Mouse (Mus musculus) midbrain, embryonic 12.5 days (tissue): ENCODE data around the gene Xirp1. TPM values are rescaled to one million over a fixed set of nuclear protein-coding genes. Genes with fewer than 3 reads are reported as not detected.

ENCODE experiments used
- ATAC-seq: fragments of 200-750 bp; cut with Nextera tagmentation; 2 replicates; pipeline ENCODE4 v1.8.0; 2017; ENCODE audit warnings: low read depth, moderate TSS enrichment, moderate library complexity; ENCODE audit not compliant: low FRiP score
- H3K27ac ChIP-seq: fragments of 300-500 bp; sonication (generic); replicated peaks from 2 replicates; pipeline ENCODE4 v1.5.1; 2016; ENCODE audit warnings: mild to moderate bottlenecking
- H3K27me3 ChIP-seq: fragments of 300-500 bp; sonication (generic); 2 replicates; pipeline ENCODE4 v1.6.1; 2016; ENCODE audit warnings: mild to moderate bottlenecking
- H3K36me3 ChIP-seq: fragments of 300-500 bp; sonication (generic); 2 replicates; pipeline ENCODE4 v1.6.1; 2016
- H3K4me1 ChIP-seq: fragments of 300-500 bp; sonication (generic); 2 replicates; pipeline ENCODE4 v1.6.1; 2016
- H3K4me2 ChIP-seq: fragments of 300-500 bp; sonication (generic); replicated peaks from 2 replicates; pipeline ENCODE4 v1.6.1; 2016; ENCODE audit warnings: mild to moderate bottlenecking, moderate library complexity
- H3K4me3 ChIP-seq: fragments of 300-500 bp; sonication (generic); 2 replicates; pipeline ENCODE4 v1.5.1; 2016; ENCODE audit warnings: mild to moderate bottlenecking
- H3K9ac ChIP-seq: fragments of 300-500 bp; sonication (generic); replicated peaks from 2 replicates; pipeline ENCODE4 v1.6.1; 2016; ENCODE audit warnings: mild to moderate bottlenecking, moderate library complexity
- H3K9me3 ChIP-seq: fragments of 300-500 bp; sonication (generic); 2 replicates; pipeline ENCODE4 v1.6.1; 2016; ENCODE audit warnings: mild to moderate bottlenecking
- WGBS: fragments of 180-500 bp; shearing (Covaris S2); methylation state at CpG from one replicate; pipeline ENCODE4 v1.1.7; 2016; 5-methylcytosine and 5-hydroxymethylcytosine counted together
- polyA plus RNA-seq: library from polyadenylated mRNA; unstranded; fragments of >200 nt; fragmentation: Nextera tagmentation; extraction: Ambion mirVana; gene quantifications from 2 replicates; pipeline ENCODE4 v1.2.1, GENCODE M21; 2016

Gene Xirp1
- polyA plus RNA-seq, 1 experiment from 2014 or later: not detected

GRCm38 (mm10) chr9:119983585-119984535 lies 39.5 kb downstream of the Xirp1 start:
- H3K9ac ChIP-seq: peak overlapping the region; percentile 52
- peak overlapping the region; percentile 85 for H3K4me2 ChIP-seq
- peaks cover 46% of the 10 kb centered on the region for H3K27me3 ChIP-seq
- peak overlapping the region; percentile 57 for H3K4me3 ChIP-seq
- H3K9me3 ChIP-seq: no peaks in the 10 kb centered on the region
- peaks cover 40% of the 10 kb centered on the region for H3K4me1 ChIP-seq
- under 1% methylated on average over 66 of the region's 79 CpGs for WGBS
- H3K36me3 ChIP-seq: no peaks in the 10 kb centered on the region
- ATAC-seq: peak; percentile 80
- H3K27ac ChIP-seq: no peak overlapping the region

DNA sequence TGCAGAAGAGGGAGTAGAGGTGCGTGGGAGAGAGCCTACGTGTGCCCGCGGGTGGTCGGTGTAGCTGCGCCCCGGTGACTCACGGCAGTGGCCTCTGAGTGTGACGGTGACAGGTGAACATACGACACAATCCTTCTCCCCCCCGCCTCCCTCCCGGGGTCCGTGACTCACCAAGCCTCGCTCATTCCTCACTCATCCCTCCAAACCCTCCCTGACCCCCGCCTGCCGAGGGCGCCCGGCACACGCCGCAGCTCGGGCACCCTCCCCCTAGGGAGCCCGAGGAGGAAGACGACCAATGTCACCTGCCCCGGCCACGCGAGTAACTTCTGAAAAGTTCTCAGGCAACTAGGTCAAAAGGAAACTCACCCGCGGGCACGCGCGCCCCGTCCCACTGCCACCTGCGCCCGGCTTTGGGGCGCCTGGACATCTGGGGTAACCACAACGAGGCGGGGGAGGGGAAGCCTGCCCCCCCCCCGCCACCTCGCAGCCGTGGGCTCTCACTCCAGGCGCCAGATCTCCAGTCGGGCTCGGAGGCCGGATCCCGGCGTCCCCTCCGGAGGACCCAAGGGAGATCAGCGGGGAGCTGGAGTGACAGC lies 40.3 kb downstream of the Xirp1 start:
- no peaks in the 10 kb centered on the region for H3K36me3 ChIP-seq
- H3K4me1 ChIP-seq: peaks cover 47% of the 10 kb centered on the region
- H3K4me3 ChIP-seq: peak overlapping the region; percentile 57
- no peaks in the 10 kb centered on the region for H3K9me3 ChIP-seq
- H3K9ac ChIP-seq: peak overlapping the region; percentile 52
- H3K27ac ChIP-seq: no peak overlapping the region
- peak; percentile 31; the same call in 1 of the 2 replicates for ATAC-seq
- under 1% methylated on average over 47 of the region's 48 CpGs for WGBS
- peak overlapping the region; percentile 85 for H3K4me2 ChIP-seq
- peaks cover 46% of the 10 kb centered on the region for H3K27me3 ChIP-seq

DNA sequence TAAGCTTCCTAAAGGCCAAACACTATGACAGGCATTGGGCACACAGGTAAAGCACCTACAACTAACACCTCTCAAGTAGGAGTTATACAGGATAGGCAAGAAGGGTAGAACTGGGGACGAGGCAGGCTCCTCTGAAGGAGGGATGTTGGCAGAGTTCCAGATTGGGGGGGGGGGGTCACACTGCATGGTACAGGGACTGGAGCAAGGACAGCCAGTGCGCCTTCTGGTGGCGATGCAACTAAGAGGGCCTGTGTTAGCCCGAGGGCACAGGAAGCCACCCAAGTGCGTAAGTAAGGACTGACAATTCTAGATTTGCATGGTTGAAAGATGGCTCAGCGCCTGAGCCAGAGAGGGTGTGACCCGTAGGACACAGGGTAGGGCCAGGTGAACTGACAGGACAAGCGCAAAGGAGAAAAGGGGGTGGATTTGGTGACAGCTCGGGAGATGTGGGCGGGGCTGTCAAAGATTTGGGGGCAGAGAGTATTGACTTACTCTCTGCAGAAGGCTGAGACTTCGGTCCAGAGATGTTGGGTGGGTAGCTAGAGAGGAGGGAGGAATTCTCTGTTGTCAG lies 41.1 kb downstream of the Xirp1 start:
- Histone ChIP-seq H3K4me1 (peaks cover 54% of the 10 kb centered on the region), H3K9me3 (no peaks in the 10 kb centered on the region), H3K27ac (no peak overlapping the region), H3K36me3 (no peaks in the 10 kb centered on the region), H3K27me3 (peaks cover 43% of the 10 kb centered on the region), H3K9ac (no peak overlapping the region), H3K4me3 (peak overlapping the region; percentile 57), H3K4me2 (peak overlapping the region; percentile 85)
- WGBS: 1% methylated on average over 11 of the region's 11 CpGs
- ATAC-seq: peak; percentile 20; the same call in 1 of the 2 replicates

DNA sequence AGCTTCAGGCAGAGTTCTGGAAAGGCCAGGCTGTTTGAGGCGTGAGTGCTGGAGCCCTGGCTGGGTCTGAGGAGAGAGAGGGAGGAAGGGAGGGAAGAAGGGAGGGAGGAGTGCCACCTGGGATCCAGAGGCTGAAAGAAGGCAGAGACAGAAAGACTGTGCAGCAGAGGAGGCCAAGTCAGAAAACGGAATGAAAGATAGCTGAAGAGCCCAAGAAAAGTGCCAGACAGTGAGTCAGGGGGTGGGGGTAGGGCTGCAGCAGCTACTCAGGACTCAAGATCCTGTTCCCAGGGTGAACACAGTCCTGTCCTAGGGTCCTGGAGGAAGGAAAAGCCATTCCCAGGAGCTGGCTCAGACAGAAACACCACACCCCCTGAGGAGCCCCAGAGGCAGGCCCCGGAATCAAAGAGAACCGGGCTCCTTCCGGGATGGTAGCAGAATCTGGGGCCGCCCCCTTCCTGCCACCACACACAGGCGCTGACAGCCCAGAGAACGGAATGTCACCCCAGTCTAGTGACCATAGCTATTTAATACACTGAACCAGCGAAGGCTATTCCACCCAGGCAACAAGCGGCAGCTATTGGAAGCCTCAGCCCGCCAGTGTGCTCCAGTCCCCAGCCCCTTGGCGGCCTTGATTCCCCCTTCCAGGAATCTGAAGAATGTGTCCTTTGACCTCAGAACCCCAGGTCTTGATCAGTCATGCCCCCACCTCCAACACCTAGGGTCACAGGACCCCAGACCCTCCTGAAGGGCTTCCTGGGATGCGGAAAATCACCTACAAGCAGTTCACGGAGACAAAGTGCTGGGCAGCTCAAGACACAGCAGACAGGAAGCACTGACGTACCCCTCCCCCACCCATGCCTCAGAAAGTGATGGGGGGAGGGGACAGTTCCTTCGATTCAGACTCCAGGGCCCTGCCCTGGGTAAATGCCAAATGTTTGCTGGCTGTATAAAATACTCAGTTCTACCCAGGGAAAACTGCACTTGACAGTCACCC lies 41.9 kb downstream of the Xirp1 start:
- Histone ChIP-seq H3K36me3 (no peaks in the 10 kb centered on the region), H3K27ac (peak overlapping the region; percentile 54), H3K4me1 (peaks cover 58% of the 10 kb centered on the region), H3K4me3 (peak overlapping the region; percentile 26), H3K27me3 (peaks cover 39% of the 10 kb centered on the region), H3K9ac (peak overlapping the region; percentile 28; the same call in 1 of the 2 replicates), H3K9me3 (no peaks in the 10 kb centered on the region), H3K4me2 (peak overlapping the region; percentile 85)
- ATAC-seq: peak; percentile 20; the same call in 1 of the 2 replicates
- WGBS: 2% methylated on average over 16 of the region's 16 CpGs

DNA sequence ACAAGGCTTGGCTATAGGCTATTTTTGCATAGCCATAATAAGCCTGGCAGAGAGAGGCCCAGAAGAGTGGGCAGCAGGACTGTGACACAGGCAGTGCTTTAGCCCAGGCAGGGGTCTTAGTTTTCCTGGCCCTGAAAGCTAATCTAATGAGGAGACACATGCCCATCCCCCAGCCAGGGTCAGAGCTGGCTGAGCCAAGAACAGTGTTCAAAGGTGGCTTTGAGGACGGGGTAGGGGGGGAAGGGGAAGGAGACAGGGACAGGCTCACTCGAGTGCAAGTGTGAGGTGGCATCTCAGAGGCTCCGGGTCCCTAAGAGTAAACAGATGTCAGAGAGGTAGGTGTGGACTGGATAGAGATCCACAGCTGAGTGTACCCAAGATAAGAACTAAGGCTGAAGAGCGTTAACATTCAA lies 42.6 kb downstream of the Xirp1 start:
- Histone ChIP-seq H3K27ac (peak overlapping the region; percentile 54), H3K4me3 (no peak overlapping the region), H3K36me3 (no peaks in the 10 kb centered on the region), H3K4me1 (peaks cover 58% of the 10 kb centered on the region), H3K4me2 (peak overlapping the region; percentile 85), H3K9ac (peak overlapping the region; percentile 28; the same call in 1 of the 2 replicates), H3K27me3 (peaks cover 36% of the 10 kb centered on the region), H3K9me3 (no peaks in the 10 kb centered on the region)
- ATAC-seq: no peak
- WGBS: 4% methylated on average over 4 of the region's 4 CpGs

- no peak overlapping the region for H3K4me2 ChIP-seq
- peaks cover 27% of the 10 kb centered on the region for H3K27me3 ChIP-seq
- no peak overlapping the region for H3K27ac ChIP-seq
- peaks cover 58% of the 10 kb centered on the region for H3K4me1 ChIP-seq
- WGBS: 60% methylated on average over 2 of the region's 2 CpGs
- H3K4me3 ChIP-seq: no peak overlapping the region
- no peaks in the 10 kb centered on the region for H3K36me3 ChIP-seq
- no peaks in the 10 kb centered on the region for H3K9me3 ChIP-seq
- no peak for ATAC-seq
- H3K9ac ChIP-seq: no peak overlapping the region
These were observed 43.6 kb downstream of the Xirp1 start for GRCm38 (mm10) chr9:119979749-119980148.

GRCm38 (mm10) chr9:119978811-119979441 lies 44.5 kb downstream of the Xirp1 start:
- H3K36me3 ChIP-seq: no peaks in the 10 kb centered on the region
- peaks cover 19% of the 10 kb centered on the region for H3K27me3 ChIP-seq
- WGBS: 86% methylated on average over 6 of the region's 6 CpGs
- peaks cover 53% of the 10 kb centered on the region for H3K4me1 ChIP-seq
- no peak for ATAC-seq
- H3K4me3 ChIP-seq: no peak overlapping the region
- H3K27ac ChIP-seq: no peak overlapping the region
- no peak overlapping the region for H3K4me2 ChIP-seq
- no peaks in the 10 kb centered on the region for H3K9me3 ChIP-seq
- H3K9ac ChIP-seq: 0 out of 2 replicates have a peak overlapping the region, but pooled peaks have one; percentile 2

- H3K4me2 ChIP-seq: no peak overlapping the region; the same call in 1 of the 2 replicates
- H3K9me3 ChIP-seq: no peaks in the 10 kb centered on the region
- peaks cover 47% of the 10 kb centered on the region for H3K4me1 ChIP-seq
- H3K36me3 ChIP-seq: no peaks in the 10 kb centered on the region
- H3K4me3 ChIP-seq: no peak overlapping the region
- H3K9ac ChIP-seq: 0 out of 2 replicates have a peak overlapping the region, but pooled peaks have one; percentile 2
- H3K27me3 ChIP-seq: peaks cover 12% of the 10 kb centered on the region
- no peak overlapping the region for H3K27ac ChIP-seq
- no peak for ATAC-seq
- 58% methylated on average over 9 of the region's 9 CpGs for WGBS
These were observed 45.1 kb downstream of the Xirp1 start for GRCm38 (mm10) chr9:119978151-119978810.

DNA sequence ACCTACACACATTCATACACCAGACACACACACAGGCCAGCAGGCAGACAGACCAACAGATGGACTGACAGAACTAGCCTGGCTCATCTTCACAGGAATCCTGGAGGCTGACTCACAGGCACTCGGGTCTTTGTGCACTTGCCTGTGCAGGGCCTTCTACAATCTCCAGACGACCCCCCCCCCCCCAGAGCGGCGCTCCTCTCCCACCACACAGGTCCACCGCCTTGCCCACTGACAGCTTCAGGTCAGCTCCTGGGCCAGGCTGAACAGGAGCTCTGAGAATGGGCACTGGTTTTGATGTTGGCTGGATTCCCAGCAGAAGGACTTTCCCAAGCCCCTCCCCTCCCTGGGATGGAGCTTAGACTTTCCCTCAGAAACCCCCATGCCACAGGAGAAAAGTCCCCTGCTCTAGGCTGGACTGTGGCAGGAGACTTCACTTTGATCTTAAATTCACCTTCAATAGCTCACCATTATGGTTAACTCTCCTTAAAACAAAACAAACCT lies 45.8 kb downstream of the Xirp1 start:
- ATAC-seq: no peak
- Histone ChIP-seq H3K36me3 (no peaks in the 10 kb centered on the region), H3K9me3 (no peaks in the 10 kb centered on the region), H3K27me3 (peaks cover 6% of the 10 kb centered on the region), H3K9ac (no peak overlapping the region), H3K4me1 (peaks cover 40% of the 10 kb centered on the region), H3K27ac (no peak overlapping the region), H3K4me2 (no peak overlapping the region; the same call in 1 of the 2 replicates), H3K4me3 (no peak overlapping the region)
- 66% methylated on average over 5 of the region's 5 CpGs for WGBS
